Comparison of ENCODE assay signal across 23 mouse cellular contexts in the genomic region with DNA sequence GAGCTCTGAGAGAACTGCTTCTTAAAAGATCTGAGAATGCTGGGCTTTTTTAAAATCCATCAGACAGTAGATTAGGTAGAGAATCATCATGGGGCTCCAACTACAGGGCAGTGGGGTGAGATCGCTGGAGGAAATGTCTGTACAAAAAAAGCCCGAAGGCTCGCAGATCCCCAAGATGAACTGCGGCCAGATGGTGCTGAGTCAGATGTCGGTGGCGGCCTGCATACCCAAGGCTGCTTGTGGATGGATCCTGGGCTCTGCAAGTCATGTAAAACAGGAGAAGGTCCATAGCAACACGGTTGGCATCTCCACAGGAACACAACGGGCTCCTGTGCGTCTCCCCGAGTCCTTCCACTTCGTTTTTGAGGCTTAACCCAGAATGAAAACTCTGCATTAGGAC. TPM values are rescaled to one million over a fixed set of nuclear protein-coding genes. Genes with fewer than 3 reads are reported as not detected.
DNase-seq lines count a peak whose midpoint lies in the region; ATAC-seq and TF ChIP-seq lines count a peak whose summit lies in the region.
"Had no signal": no experiment of that assay in that cellular context is flagged by ENCODE, and none has a peak within 500 bp of the region (broad histone marks: within the 10 kb centered on the region; RNA-seq: fewer than 3 reads in every experiment).

No protein-coding gene starts in this region.

- intact Hi-C loops in gastrocnemius, adult 2 months (cut with DNase I): no loop called here
- intact Hi-C loops in left cerebral cortex, postnatal 36 days (cut with DNase I): no loop called here

- H3K36me3 ChIP-seq in lung, postnatal 0 days (ENCODE audit: insufficient read depth, low read length): 0 out of 2 replicates have a peak, but pooled peaks cover 3% of the 10 kb centered on the region
- H3K36me3 ChIP-seq: neural tube, embryonic 13.5 days had no signal

- no peak for DNase-seq in gastrocnemius, adult 2 months
- no peak for DNase-seq in gastrocnemius, postnatal 4 days (ENCODE audit: low spot score in 2 of 2)
- no peak for DNase-seq in lung, postnatal 0 days (ENCODE audit: low spot score)
- no peak for DNase-seq in lung, postnatal 4 days
- peak; percentile 76 for DNase-seq in brain, adult 2 months (ENCODE audit: low read depth, low spot score)
- peak; percentile 50 to 63 for DNase-seq in left cerebral cortex, postnatal 36 days (ENCODE audit: low spot score in 2 of 2)
- no peak for DNase-seq in cerebellum, adult 18-20 months
- DNase-seq: adrenal gland, postnatal 25 days; lung, adult 2 months; spleen, adult 18-20 months; thymus, adult 18-20 months had no signal

- ATAC-seq in lung, postnatal 0 days: no peak
- ATAC-seq in erythroblast, adult 5-6 weeks (replicated peaks; ENCODE audit: low FRiP score, poor library complexity, severe bottlenecking): no peak
- ATAC-seq: activated CD4-positive, CD25-positive, alpha-beta regulatory T cell, adult 4 months; forebrain, embryonic 14.5 days; intestine, embryonic 16.5 days; Patski had no signal

- peak overlapping the region; percentile 44; the same call in 1 of the 2 replicates for H3K27ac ChIP-seq in gastrocnemius, adult 2 months
- peak overlapping the region; percentile 71 for H3K27ac ChIP-seq in lung, postnatal 0 days (ENCODE audit: low read length)
- H3K27ac ChIP-seq: embryonic facial prominence, embryonic 10.5 days; hindbrain, embryonic 14.5 days; kidney, embryonic 15.5 days; neural tube, embryonic 13.5 days had no signal

- no peaks in the 10 kb centered on the region for H3K9me3 ChIP-seq in lung, postnatal 0 days (ENCODE audit: low read length)
- H3K9me3 ChIP-seq: embryonic facial prominence, embryonic 10.5 days; kidney, embryonic 15.5 days; neural tube, embryonic 13.5 days had no signal

- no peaks in the 10 kb centered on the region for H3K27me3 ChIP-seq in lung, postnatal 0 days (replicated peaks; ENCODE audit: insufficient read depth, low read length)
- H3K27me3 ChIP-seq: kidney, embryonic 15.5 days; neural tube, embryonic 13.5 days; Patski had no signal

- 69% methylated on average over 11 of the region's 11 CpGs for WGBS in lung, postnatal 0 days

- no peak for TF ChIP-seq EP300 in lung, postnatal 0 days (IDR thresholded peaks at IDR 0.05)

- TF ChIP-seq CTCF in gastrocnemius, adult 2 months (IDR thresholded peaks at IDR 0.05): no peak
- TF ChIP-seq CTCF in lung, postnatal 0 days (IDR thresholded peaks at IDR 0.05): no peak

- H3K4me1 ChIP-seq in lung, postnatal 0 days (ENCODE audit: insufficient read depth, low read depth, low read length): peaks cover 44% of the 10 kb centered on the region; the same call in 1 of the 2 replicates

- no peak overlapping the region for H3K4me2 ChIP-seq in lung, postnatal 0 days (replicated peaks; ENCODE audit: low read depth, low read length)
- H3K4me2 ChIP-seq: hindbrain, embryonic 14.5 days; kidney, embryonic 15.5 days; liver, embryonic 11.5 days; neural tube, embryonic 13.5 days had no signal

- H3K9ac ChIP-seq in lung, postnatal 0 days (replicated peaks; ENCODE audit: low read depth): no peak overlapping the region
- H3K9ac ChIP-seq: hindbrain, embryonic 14.5 days; kidney, embryonic 15.5 days; neural tube, embryonic 13.5 days had no signal

- H3K4me3 ChIP-seq in gastrocnemius, adult 2 months: no peak overlapping the region
- H3K4me3 ChIP-seq in lung, postnatal 0 days (ENCODE audit: low read depth, low read length): no peak overlapping the region
- H3K4me3 ChIP-seq: embryonic facial prominence, embryonic 10.5 days; erythroblast, embryonic 14.5 days; kidney, embryonic 15.5 days; megakaryocyte, embryonic 14.5 days; neural tube, embryonic 13.5 days had no signal

RNA-seq across cellular contexts. Expression of gene Col4a1, which starts 39.9 kb away (rescaled TPM):
- total RNA-seq in gastrocnemius, adult 2 months (2021): 100 to 1,000 TPM in 1 of 2 experiments, 10 to 100 TPM in 1; 73.3 to 117 TPM
- total RNA-seq in gastrocnemius, postnatal 4 days (2021): 1,000 to 10,000 TPM in 1 of 2 experiments, 100 to 1,000 TPM in 1; 969 to 1,074 TPM
- 346 and 376 TPM in 2 replicates for polyA plus RNA-seq in lung, postnatal 0 days (2015; fragmentation: Nextera tagmentation; extraction: Ambion mirVana)
- 10 to 100 TPM; 33.9 to 68.7 TPM for total RNA-seq in left cerebral cortex, postnatal 36 days (2021)
- total RNA-seq in erythroblast, adult 5-6 weeks (2015; ENCODE audit: low replicate concordance): 0.38 TPM in 1 of 2 replicates, not detected in the other
- 0.34 and 0.42 TPM in 2 replicates for total RNA-seq in erythroblast, adult 5-6 weeks (2017; ENCODE audit: low replicate concordance)
- polyA plus RNA-seq: activated CD4-positive, CD25-positive, alpha-beta regulatory T cell, adult 4 months had no signal

RNA-seq across cellular contexts. Expression of gene Col4a2, which starts 39.9 kb away (rescaled TPM):
- 10 to 100 TPM; 51.3 to 69.5 TPM for total RNA-seq in gastrocnemius, adult 2 months (2021)
- total RNA-seq in gastrocnemius, postnatal 4 days (2021): 100 to 1,000 TPM; 480 to 481 TPM
- polyA plus RNA-seq in lung, postnatal 0 days (2015; fragmentation: Nextera tagmentation; extraction: Ambion mirVana): 183 and 189 TPM in 2 replicates
- 10 to 100 TPM; 38.9 to 64.6 TPM for total RNA-seq in left cerebral cortex, postnatal 36 days (2021)
- total RNA-seq in erythroblast, adult 5-6 weeks (2015; ENCODE audit: low replicate concordance): not detected in 2 replicates
- 0.42 TPM in 1 of 2 replicates, not detected in the other for total RNA-seq in erythroblast, adult 5-6 weeks (2017; ENCODE audit: low replicate concordance)
- polyA plus RNA-seq: activated CD4-positive, CD25-positive, alpha-beta regulatory T cell, adult 4 months had no signal

Comparison
In these comparisons a context has a peak if more than half of its experiments do, and no peak if none do; other contexts are left out.
1. DNase-seq: peak in brain, adult 2 months (single experiment) and left cerebral cortex, postnatal 36 days (2 of 2); none in gastrocnemius, adult 2 months (single experiment), gastrocnemius, postnatal 4 days (0 of 2), lung, postnatal 0 days (single experiment), lung, postnatal 4 days (0 of 2) and cerebellum, adult 18-20 months (0 of 2).
2. RNA of gene Col4a1, which starts 39.9 kb away (total RNA-seq): 969 to 1,074 TPM in gastrocnemius, postnatal 4 days, 73.3 to 117 TPM in gastrocnemius, adult 2 months and 33.9 to 68.7 TPM in left cerebral cortex, postnatal 36 days; 0.34 to 0.42 TPM in erythroblast, adult 5-6 weeks; every median in the first group is over 10 times any median in the second.
3. RNA of gene Col4a2, which starts 39.9 kb away (total RNA-seq): 480 to 481 TPM in gastrocnemius, postnatal 4 days, 51.3 to 69.5 TPM in gastrocnemius, adult 2 months and 38.9 to 64.6 TPM in left cerebral cortex, postnatal 36 days; 0.42 TPM in erythroblast, adult 5-6 weeks; every median in the first group is over 10 times any median in the second.